Mouse (Mus musculus) embryonic facial prominence, embryonic 12.5 days (tissue): ENCODE results near the gene Cyth2. TPM values are rescaled to one million over a fixed set of nuclear protein-coding genes. Genes with fewer than 3 reads are reported as not detected.

ENCODE experiments used
- ATAC-seq: fragments of 200-750 bp; cut with Nextera tagmentation; 2 replicates; pipeline ENCODE4 v1.8.0; 2017; ENCODE audit not compliant: insufficient number of reproducible peaks, insufficient read depth, low FRiP score, low TSS enrichment
- H3K27ac ChIP-seq: fragments of 300-500 bp; sonication (generic); 2 replicates; pipeline ENCODE4 v1.5.1; 2016; ENCODE audit warnings: mild to moderate bottlenecking
- H3K27me3 ChIP-seq: fragments of 300-500 bp; sonication (generic); 2 replicates; pipeline ENCODE4 v1.6.1; 2016; ENCODE audit warnings: mild to moderate bottlenecking, moderate library complexity
- H3K36me3 ChIP-seq: fragments of 300-500 bp; sonication (generic); 2 replicates; pipeline ENCODE4 v1.6.1; 2016; ENCODE audit warnings: mild to moderate bottlenecking
- H3K4me1 ChIP-seq: fragments of 300-500 bp; sonication (generic); 2 replicates; pipeline ENCODE4 v1.6.1; 2016
- H3K4me2 ChIP-seq: fragments of 300-500 bp; sonication (generic); replicated peaks from 2 replicates; pipeline ENCODE4 v1.6.1; 2016; ENCODE audit warnings: mild to moderate bottlenecking, moderate library complexity
- H3K4me3 ChIP-seq: fragments of 300-500 bp; sonication (generic); 2 replicates; pipeline ENCODE4 v1.5.1; 2016; ENCODE audit warnings: mild to moderate bottlenecking
- H3K9ac ChIP-seq: fragments of 300-500 bp; sonication (generic); 2 replicates; pipeline ENCODE4 v1.6.1; 2016; ENCODE audit warnings: mild to moderate bottlenecking, moderate library complexity
- H3K9me3 ChIP-seq: fragments of 300-500 bp; sonication (generic); 2 replicates; pipeline ENCODE4 v1.6.1; 2016; ENCODE audit warnings: mild to moderate bottlenecking, moderate library complexity
- WGBS: fragments of 180-500 bp; shearing (Covaris S2); methylation state at CpG from one replicate; pipeline ENCODE4 v1.1.7; 2016; 5-methylcytosine and 5-hydroxymethylcytosine counted together
- polyA plus RNA-seq: library from polyadenylated mRNA; unstranded; fragments of >200 nt; fragmentation: Nextera tagmentation; extraction: Ambion mirVana; gene quantifications from 2 replicates; pipeline ENCODE4 v1.2.1, GENCODE M21; 2016

Cyth2 gene
- polyA plus RNA-seq, 1 experiment from 2014 or later: 173 TPM

- Histone ChIP-seq H3K4me3 (peak within 1 kb of the TSS; percentile 95), H3K36me3 (peaks cover 15% of the 10 kb centered on the region), H3K4me1 (peaks cover 24% of the 10 kb centered on the region), H3K4me2 (peak within 1 kb of the TSS; percentile 95), H3K9ac (peak within 1 kb of the TSS; percentile 61), H3K9me3 (no peaks in the 10 kb centered on the region), H3K27ac (no peak within 1 kb of the TSS; the same call in 1 of the 2 replicates), H3K27me3 (peaks cover 15% of the 10 kb centered on the region)
- no peak for ATAC-seq
- under 1% methylated on average over 38 of the region's 38 CpGs for WGBS
These were observed 30.8 kb downstream of the Cyth2 start, which contains the start of gene Lmtk3 for GRCm38 (mm10) chr7:45783511-45784091. Gene Lmtk3, plus strand, starts transcription at chr7:45783738.

- Histone ChIP-seq H3K9ac (no peak overlapping the region), H3K27ac (no peak overlapping the region), H3K9me3 (no peaks in the 10 kb centered on the region), H3K27me3 (peaks cover 15% of the 10 kb centered on the region), H3K4me3 (no peak overlapping the region), H3K4me2 (no peak overlapping the region), H3K4me1 (peaks cover 21% of the 10 kb centered on the region), H3K36me3 (peaks cover 1% of the 10 kb centered on the region; the same call in 1 of the 2 replicates)
- ATAC-seq: no peak
- WGBS: 65% methylated on average over 4 of the region's 4 CpGs
These were observed 32.1 kb downstream of the Cyth2 start for GRCm38 (mm10) chr7:45782271-45782670.

GRCm38 (mm10) chr7:45779081-45779641 is 35.2 kb downstream of the Cyth2 start:
- WGBS: 28% methylated on average over 22 of the region's 22 CpGs
- Histone ChIP-seq H3K27ac (no peak overlapping the region), H3K4me1 (peaks cover 3% of the 10 kb centered on the region), H3K4me3 (no peak overlapping the region), H3K9ac (no peak overlapping the region), H3K9me3 (no peaks in the 10 kb centered on the region), H3K27me3 (peaks cover 15% of the 10 kb centered on the region), H3K4me2 (0 out of 2 replicates have a peak overlapping the region, but pooled peaks have one; percentile 11), H3K36me3 (no peaks in the 10 kb centered on the region)
- no peak for ATAC-seq

- WGBS: 76% methylated on average over 7 of the region's 7 CpGs
- H3K9me3 ChIP-seq: no peaks in the 10 kb centered on the region
- H3K4me2 ChIP-seq: no peak overlapping the region
- no peak for ATAC-seq
- no peak overlapping the region for H3K27ac ChIP-seq
- no peaks in the 10 kb centered on the region for H3K36me3 ChIP-seq
- no peaks in the 10 kb centered on the region for H3K4me1 ChIP-seq
- no peak overlapping the region for H3K4me3 ChIP-seq
- peaks cover 10% of the 10 kb centered on the region for H3K27me3 ChIP-seq
- H3K9ac ChIP-seq: no peak overlapping the region
These were observed 39.1 kb downstream of the Cyth2 start for GRCm38 (mm10) chr7:45775237-45775636.

- ATAC-seq: no peak
These were observed 43.3 kb downstream of the Cyth2 start for GRCm38 (mm10) chr7:45771101-45771500.

GRCm38 (mm10) chr7:45770427-45771082 is 43.8 kb downstream of the Cyth2 start:
- Histone ChIP-seq H3K4me3 (no peak overlapping the region), H3K4me2 (no peak overlapping the region), H3K9ac (no peak overlapping the region), H3K4me1 (no peaks in the 10 kb centered on the region), H3K27ac (no peak overlapping the region), H3K36me3 (no peaks in the 10 kb centered on the region), H3K27me3 (no peaks in the 10 kb centered on the region), H3K9me3 (no peaks in the 10 kb centered on the region)
- WGBS: 74% methylated on average over 8 of the region's 8 CpGs
- ATAC-seq: no peak

More at GRCm38 (mm10) chr7:45771101-45771500, 43.3 kb downstream of the Cyth2 start:
- Histone ChIP-seq H3K4me2 (no peak overlapping the region), H3K9ac (no peak overlapping the region), H3K27me3 (no peaks in the 10 kb centered on the region), H3K27ac (no peak overlapping the region), H3K36me3 (no peaks in the 10 kb centered on the region), H3K9me3 (no peaks in the 10 kb centered on the region), H3K4me1 (no peaks in the 10 kb centered on the region), H3K4me3 (no peak overlapping the region)
- WGBS: 62% methylated on average over 4 of the region's 4 CpGs

- no peak for ATAC-seq
- no peak overlapping the region for H3K4me2 ChIP-seq
- H3K4me3 ChIP-seq: no peak overlapping the region
- no peak overlapping the region for H3K9ac ChIP-seq
- H3K4me1 ChIP-seq: no peaks in the 10 kb centered on the region
- no peak overlapping the region for H3K27ac ChIP-seq
- WGBS: 90% methylated on average over 6 of the region's 6 CpGs
- no peaks in the 10 kb centered on the region for H3K9me3 ChIP-seq
- no peaks in the 10 kb centered on the region for H3K36me3 ChIP-seq
- no peaks in the 10 kb centered on the region for H3K27me3 ChIP-seq
These were observed 46.9 kb downstream of the Cyth2 start for GRCm38 (mm10) chr7:45767500-45767899.

- Histone ChIP-seq H3K4me1 (no peaks in the 10 kb centered on the region), H3K9ac (no peak overlapping the region), H3K27me3 (no peaks in the 10 kb centered on the region), H3K27ac (no peak overlapping the region), H3K36me3 (no peaks in the 10 kb centered on the region), H3K9me3 (no peaks in the 10 kb centered on the region), H3K4me3 (no peak overlapping the region), H3K4me2 (no peak overlapping the region)
- ATAC-seq: no peak
- WGBS: 41% methylated on average over 8 of the region's 8 CpGs
These were observed 47.6 kb downstream of the Cyth2 start for GRCm38 (mm10) chr7:45766764-45767163.

GRCm38 (mm10) chr7:45765995-45766394 is 48.4 kb downstream of the Cyth2 start:
- no peak for ATAC-seq
- Histone ChIP-seq H3K4me2 (no peak overlapping the region), H3K4me3 (no peak overlapping the region), H3K9ac (no peak overlapping the region), H3K36me3 (no peaks in the 10 kb centered on the region), H3K27me3 (0 out of 2 replicates have a peak, but pooled peaks cover under 1% of the 10 kb centered on the region), H3K9me3 (no peaks in the 10 kb centered on the region), H3K4me1 (no peaks in the 10 kb centered on the region), H3K27ac (no peak overlapping the region)
- 61% methylated on average over 8 of the region's 8 CpGs for WGBS

- Histone ChIP-seq H3K4me3 (no peak overlapping the region), H3K9me3 (no peaks in the 10 kb centered on the region), H3K4me1 (peaks cover 4% of the 10 kb centered on the region; the same call in 1 of the 2 replicates), H3K27ac (no peak overlapping the region), H3K36me3 (no peaks in the 10 kb centered on the region), H3K27me3 (peaks cover 36% of the 10 kb centered on the region), H3K4me2 (no peak overlapping the region), H3K9ac (no peak overlapping the region)
- WGBS: 64% methylated on average over 5 of the region's 5 CpGs
- ATAC-seq: no peak
These were observed 54.2 kb downstream of the Cyth2 start for GRCm38 (mm10) chr7:45760151-45760550.

GRCm38 (mm10) chr7:45759400-45759799 is 55.0 kb downstream of the Cyth2 start:
- Histone ChIP-seq H3K4me2 (peak overlapping the region; percentile 43), H3K27me3 (peaks cover 36% of the 10 kb centered on the region), H3K27ac (no peak overlapping the region), H3K9me3 (no peaks in the 10 kb centered on the region), H3K36me3 (no peaks in the 10 kb centered on the region), H3K9ac (peak overlapping the region; percentile 31; the same call in 1 of the 2 replicates), H3K4me3 (peak overlapping the region; percentile 19; the same call in 1 of the 2 replicates), H3K4me1 (peaks cover 4% of the 10 kb centered on the region; the same call in 1 of the 2 replicates)
- peak; percentile 35; the same call in 1 of the 2 replicates for ATAC-seq
- 5% methylated on average over 24 of the region's 27 CpGs for WGBS
